Mouse (Mus musculus): ENCODE results near the gene Adgrb3.

DNA sequence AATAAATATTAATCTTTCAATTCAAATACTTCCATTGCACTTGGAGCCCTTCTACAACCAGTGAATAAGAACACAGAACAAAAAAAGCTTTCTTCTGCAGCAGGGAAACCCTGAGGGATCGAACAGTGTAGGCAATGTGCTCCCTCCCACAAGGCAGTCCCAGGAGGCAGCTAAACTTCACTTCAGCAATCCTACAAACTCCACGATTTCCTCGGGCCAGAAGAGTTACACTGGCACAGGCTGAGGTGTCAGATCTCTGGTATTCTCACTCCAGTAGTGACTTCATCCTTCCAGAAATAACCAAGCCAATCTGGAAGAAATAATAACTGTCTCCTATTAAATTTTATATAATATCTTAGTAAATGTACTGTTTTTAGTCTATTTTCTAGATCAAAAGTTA lies 286.6 kb downstream of the Adgrb3 start:
- TF ChIP-seq CTCF (IDR thresholded peaks at IDR 0.05; ENCODE audit: extremely low read depth, insufficient read depth, insufficient read length, insufficient replicate concordance), result no peak
- no peak for TF ChIP-seq POLR2A (IDR thresholded peaks at IDR 0.05; ENCODE audit: low read depth, low read length)
